Mouse (Mus musculus) liver, embryonic 11.5 days (tissue): Measurements from ENCODE around the gene Zdhhc15. TPM values are rescaled to one million over a fixed set of nuclear protein-coding genes. Genes with fewer than 3 reads are reported as not detected.

Experiments
- polyA plus RNA-seq: library from polyadenylated mRNA; unstranded; fragments of >200 nt; fragmentation: Nextera tagmentation; extraction: Ambion mirVana; gene quantifications from 2 replicates; pipeline ENCODE4 v1.2.1, GENCODE M21; 2014

Zdhhc15 gene
- polyA plus RNA-seq, 1 experiment from 2014 or later = 8.4 TPM

Other genes starting within 250 kb of the Zdhhc15 start
- gene Uprt, start 188.2 kb downstream of the Zdhhc15 start, polyA plus RNA-seq = 1.0 and 1.6 TPM in 2 replicates
- gene Magee2, start 186.2 kb upstream of the Zdhhc15 start, polyA plus RNA-seq = 1.6 and 2.2 TPM in 2 replicates